Mouse (Mus musculus): Measurements from ENCODE around the gene Gad1. TPM values are rescaled to one million over a fixed set of nuclear protein-coding genes. Genes with fewer than 3 reads are reported as not detected.

Gene Gad1
- polyA plus RNA-seq, 1 experiment from 2014 or later, result 0.25 TPM

DNA sequence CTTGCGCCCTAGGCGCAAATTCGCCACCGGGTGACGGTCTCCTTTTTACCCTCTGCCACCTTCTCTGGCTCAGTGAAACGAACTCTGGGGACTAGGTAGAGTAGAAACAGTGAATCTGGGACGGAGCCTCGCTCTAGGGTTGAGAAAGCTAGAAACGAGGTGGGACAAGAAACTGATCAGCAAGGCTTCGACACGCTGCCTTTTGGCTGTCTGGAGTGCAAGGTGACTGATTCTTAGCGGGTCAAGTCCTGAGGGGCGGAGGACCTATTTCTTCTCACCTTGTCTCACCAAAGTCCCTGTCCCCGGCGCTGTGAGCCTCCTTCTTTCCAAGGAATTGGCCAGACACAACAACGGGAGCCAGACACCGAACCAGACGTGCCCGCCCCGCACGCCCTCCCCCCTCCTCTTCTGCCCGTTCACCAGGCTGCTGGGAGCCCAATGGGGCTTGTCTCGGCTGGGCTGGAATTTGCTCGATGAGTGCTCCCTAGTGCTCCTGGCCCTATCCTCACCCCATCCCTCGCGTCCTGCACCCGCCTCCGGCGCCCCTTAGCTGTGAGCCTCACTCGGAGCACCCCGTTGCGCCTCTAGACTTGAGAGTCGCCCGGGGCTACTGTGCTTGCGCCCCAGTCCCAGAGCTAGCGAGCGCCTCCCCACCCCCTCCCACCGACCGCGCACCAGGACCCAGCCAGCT, 10.3 kb downstream of the Gad1 start:
- no peak for ATAC-seq (replicated peaks; ENCODE audit: extremely low read depth, insufficient read depth, low FRiP score)
- Histone ChIP-seq H3K4me3 (ENCODE audit: low read length) (no peak overlapping the region; the same call in 1 of the 2 replicates), H3K4me2 (ENCODE audit: low read depth, low read length) (peak overlapping the region; percentile 6), H3K9me3 (replicated peaks; ENCODE audit: control insufficient read depth, low read length) (no peaks in the 10 kb centered on the region), H3K27ac (ENCODE audit: low read length) (no peak overlapping the region), H3K27me3 (ENCODE audit: control insufficient read depth, insufficient read depth, low read length) (peaks cover 93% of the 10 kb centered on the region), H3K36me3 (ENCODE audit: control insufficient read depth, insufficient read depth) (no peaks in the 10 kb centered on the region), H3K9ac (ENCODE audit: low read length) (no peak overlapping the region), H3K4me1 (ENCODE audit: control insufficient read depth, insufficient read depth, low read length) (peaks cover 38% of the 10 kb centered on the region)
- WGBS, result 1% methylated on average over 40 of the region's 40 CpGs

DNA sequence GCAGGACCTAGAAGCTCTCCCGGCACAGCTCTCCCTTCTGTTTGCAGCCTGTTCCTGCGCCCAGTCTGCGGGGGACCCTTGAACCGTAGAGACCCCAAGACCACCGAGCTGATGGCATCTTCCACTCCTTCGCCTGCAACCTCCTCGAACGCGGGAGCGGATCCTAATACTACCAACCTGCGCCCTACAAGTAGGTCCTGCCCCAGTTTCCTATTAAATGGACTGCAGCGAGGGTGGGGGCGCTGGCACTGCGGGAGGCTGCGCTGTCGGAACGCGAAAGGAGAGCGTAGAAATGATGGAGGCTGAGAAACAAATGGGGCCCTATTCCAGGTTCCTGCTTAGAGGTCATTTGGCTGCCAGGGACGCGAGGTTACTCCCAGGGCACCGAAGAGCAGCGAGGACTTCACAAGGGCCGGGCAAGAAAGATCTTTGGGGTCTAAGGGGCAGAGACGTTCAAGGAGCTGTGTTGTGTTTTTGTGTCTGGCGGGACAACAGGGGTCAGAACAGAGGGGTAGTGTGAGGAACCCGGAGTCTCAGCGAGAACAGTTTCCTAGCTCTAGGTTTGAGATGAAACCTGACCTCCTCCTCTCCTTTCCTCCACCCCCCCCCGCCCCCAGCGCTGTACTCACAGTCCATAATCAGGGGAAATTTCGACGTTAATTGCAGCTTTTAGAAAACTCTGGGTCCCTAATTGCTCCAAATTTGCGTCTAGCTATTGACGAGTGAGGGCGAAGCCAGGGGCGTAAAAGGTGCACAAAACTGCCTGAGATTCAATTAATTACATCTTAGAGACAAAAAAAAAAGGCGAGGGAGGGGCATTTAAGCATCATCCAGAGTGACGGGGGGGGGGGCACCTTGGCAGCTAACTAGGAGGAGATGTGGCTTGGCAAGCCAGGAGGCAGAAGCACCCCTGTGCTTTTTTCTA, 11.1 kb downstream of the Gad1 start:
- Histone ChIP-seq H3K9ac (ENCODE audit: low read length) (no peak overlapping the region), H3K9me3 (replicated peaks; ENCODE audit: control insufficient read depth, low read length) (no peaks in the 10 kb centered on the region), H3K27ac (ENCODE audit: low read length) (no peak overlapping the region), H3K4me1 (ENCODE audit: control insufficient read depth, insufficient read depth, low read length) (peaks cover 44% of the 10 kb centered on the region), H3K36me3 (ENCODE audit: control insufficient read depth, insufficient read depth) (no peaks in the 10 kb centered on the region), H3K27me3 (ENCODE audit: control insufficient read depth, insufficient read depth, low read length) (peaks cover 95% of the 10 kb centered on the region), H3K4me3 (ENCODE audit: low read length) (peak overlapping the region; percentile 14), H3K4me2 (ENCODE audit: low read depth, low read length) (0 out of 2 replicates have a peak overlapping the region, but pooled peaks have one; percentile 12)
- WGBS, result 2% methylated on average over 38 of the region's 38 CpGs
- no peak for ATAC-seq (replicated peaks; ENCODE audit: extremely low read depth, insufficient read depth, low FRiP score)

DNA sequence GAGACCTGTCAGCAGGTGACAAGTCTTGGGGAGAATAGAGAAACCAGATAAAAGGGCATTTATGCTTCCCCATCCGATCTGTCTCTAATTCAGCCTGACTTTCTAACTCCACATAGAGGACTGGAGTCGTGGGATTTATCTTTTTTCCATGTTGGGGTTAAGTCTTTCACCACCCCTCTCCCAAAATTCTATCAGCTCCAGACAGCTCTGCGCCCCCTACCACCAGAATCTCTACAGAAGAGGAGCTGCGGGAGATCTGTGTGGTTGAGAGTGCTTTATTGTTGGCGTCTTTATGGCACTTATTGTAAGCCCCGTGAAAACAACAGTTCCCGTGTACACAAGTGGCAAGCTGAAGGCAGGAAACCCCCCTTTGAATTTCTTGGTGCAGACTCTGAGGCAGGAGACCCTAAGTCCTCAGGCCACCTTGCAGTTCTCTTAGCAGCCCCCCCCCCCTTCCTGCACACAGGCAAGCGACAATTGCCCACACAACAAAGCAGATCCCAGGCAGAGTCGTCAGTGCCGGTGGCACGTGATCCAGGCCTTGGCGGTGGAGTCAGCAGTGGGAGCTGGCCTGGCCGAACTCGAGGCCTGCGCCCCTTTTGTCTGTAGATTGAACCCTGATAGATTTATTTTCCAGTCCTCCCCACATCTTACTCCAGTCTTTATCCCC, 11.9 kb downstream of the Gad1 start:
- Histone ChIP-seq H3K4me3 (ENCODE audit: low read length) (no peak overlapping the region), H3K27ac (ENCODE audit: low read length) (no peak overlapping the region), H3K9me3 (replicated peaks; ENCODE audit: control insufficient read depth, low read length) (no peaks in the 10 kb centered on the region), H3K36me3 (ENCODE audit: control insufficient read depth, insufficient read depth) (no peaks in the 10 kb centered on the region), H3K4me1 (ENCODE audit: control insufficient read depth, insufficient read depth, low read length) (peaks cover 44% of the 10 kb centered on the region), H3K4me2 (ENCODE audit: low read depth, low read length) (no peak overlapping the region), H3K9ac (ENCODE audit: low read length) (no peak overlapping the region), H3K27me3 (ENCODE audit: control insufficient read depth, insufficient read depth, low read length) (peaks cover 94% of the 10 kb centered on the region)
- 14% methylated on average over 15 of the region's 15 CpGs for WGBS
- ATAC-seq (replicated peaks; ENCODE audit: extremely low read depth, insufficient read depth, low FRiP score), result no peak

DNA sequence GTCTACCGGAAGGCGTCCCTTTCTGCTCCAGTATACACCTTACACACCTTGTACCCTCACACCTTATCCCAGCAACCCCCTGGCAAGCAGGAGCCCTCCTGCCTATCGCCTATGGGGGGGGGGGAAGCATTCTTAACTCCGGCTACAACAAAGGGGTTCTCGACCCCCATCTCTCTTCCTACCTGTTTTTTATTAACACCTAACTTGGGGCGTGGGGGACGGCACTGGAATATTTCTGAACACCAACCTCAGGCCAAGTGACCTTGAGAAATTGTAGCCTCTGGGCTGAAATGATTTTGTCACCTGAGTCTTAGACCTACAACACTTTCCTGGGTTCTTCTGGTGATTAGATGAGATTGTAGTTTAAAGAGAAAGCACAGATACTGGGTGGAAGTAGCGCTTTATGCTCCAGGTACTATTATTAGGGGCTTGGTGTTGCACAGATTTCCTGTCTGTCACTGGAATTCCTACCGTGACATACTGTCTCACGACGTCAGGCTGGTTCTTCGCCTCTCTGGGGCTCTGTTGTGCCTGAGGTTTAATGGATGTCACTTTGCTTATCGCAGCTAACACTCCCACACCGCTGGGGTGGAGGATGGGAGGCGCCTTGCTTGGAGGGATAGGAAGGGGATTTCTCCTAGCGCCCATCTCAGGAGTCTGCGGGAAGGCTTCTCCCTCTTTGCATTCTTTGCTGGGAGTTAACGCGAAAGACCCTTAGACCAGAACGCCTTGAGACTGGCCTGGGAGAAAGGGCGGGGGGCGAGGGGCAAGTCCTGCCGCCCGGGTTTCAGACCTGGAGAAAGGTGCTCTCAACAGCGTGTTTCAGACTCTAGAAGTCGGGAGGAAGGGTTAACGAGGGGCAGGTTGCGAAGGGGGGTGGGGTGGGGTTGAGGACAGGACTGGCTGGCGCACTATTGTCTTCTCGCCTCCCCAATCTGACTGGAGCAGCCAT, 13.1 kb downstream of the Gad1 start:
- Histone ChIP-seq H3K4me3 (ENCODE audit: low read length) (peak overlapping the region; percentile 55), H3K9ac (ENCODE audit: low read length) (no peak overlapping the region)
- 5% methylated on average over 30 of the region's 30 CpGs for WGBS

DNA sequence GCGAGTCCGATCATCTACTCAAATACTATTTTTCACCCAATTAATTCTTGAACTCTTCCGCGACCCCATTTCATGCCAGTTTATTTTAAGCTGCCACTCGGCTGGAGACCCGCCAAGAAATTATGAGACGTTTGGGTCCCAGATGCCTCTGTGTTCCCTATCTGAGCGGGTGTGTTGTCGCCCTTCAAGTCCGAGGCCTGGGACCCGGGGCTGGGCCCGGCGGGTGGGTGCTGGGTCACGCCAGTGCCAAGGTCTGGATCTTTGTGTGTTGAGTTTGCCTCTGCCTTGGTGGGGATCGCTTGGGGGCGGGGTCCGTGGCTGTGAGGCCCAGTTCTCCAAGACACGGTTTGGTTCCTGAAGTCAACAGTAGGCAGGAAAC, 13.7 kb downstream of the Gad1 start:
- H3K4me2 ChIP-seq (ENCODE audit: low read depth, low read length), result peak overlapping the region; percentile 88
- no peak overlapping the region for H3K27ac ChIP-seq (ENCODE audit: low read length)
- peak overlapping the region; percentile 55 for H3K4me3 ChIP-seq (ENCODE audit: low read length)
- peaks cover 42% of the 10 kb centered on the region for H3K4me1 ChIP-seq (ENCODE audit: control insufficient read depth, insufficient read depth, low read length)
- ATAC-seq (replicated peaks; ENCODE audit: extremely low read depth, insufficient read depth, low FRiP score), result no peak
- H3K27me3 ChIP-seq (ENCODE audit: control insufficient read depth, insufficient read depth, low read length), result peaks cover 84% of the 10 kb centered on the region
- H3K9me3 ChIP-seq (replicated peaks; ENCODE audit: control insufficient read depth, low read length), result no peaks in the 10 kb centered on the region
- 3% methylated on average over 18 of the region's 18 CpGs for WGBS
- H3K9ac ChIP-seq (ENCODE audit: low read length), result no peak overlapping the region
- H3K36me3 ChIP-seq (ENCODE audit: control insufficient read depth, insufficient read depth), result no peaks in the 10 kb centered on the region

More for the DNA sequence above, 13.1 kb downstream of the Gad1 start:
- H3K27ac ChIP-seq (ENCODE audit: low read length), result no peak overlapping the region
- H3K4me1 ChIP-seq (ENCODE audit: control insufficient read depth, insufficient read depth, low read length), result peaks cover 44% of the 10 kb centered on the region
- no peaks in the 10 kb centered on the region for H3K9me3 ChIP-seq (replicated peaks; ENCODE audit: control insufficient read depth, low read length)
- no peaks in the 10 kb centered on the region for H3K36me3 ChIP-seq (ENCODE audit: control insufficient read depth, insufficient read depth)
- H3K27me3 ChIP-seq (ENCODE audit: control insufficient read depth, insufficient read depth, low read length), result peaks cover 88% of the 10 kb centered on the region
- no peak for ATAC-seq (replicated peaks; ENCODE audit: extremely low read depth, insufficient read depth, low FRiP score)
- H3K4me2 ChIP-seq (ENCODE audit: low read depth, low read length), result peak overlapping the region; percentile 88

DNA sequence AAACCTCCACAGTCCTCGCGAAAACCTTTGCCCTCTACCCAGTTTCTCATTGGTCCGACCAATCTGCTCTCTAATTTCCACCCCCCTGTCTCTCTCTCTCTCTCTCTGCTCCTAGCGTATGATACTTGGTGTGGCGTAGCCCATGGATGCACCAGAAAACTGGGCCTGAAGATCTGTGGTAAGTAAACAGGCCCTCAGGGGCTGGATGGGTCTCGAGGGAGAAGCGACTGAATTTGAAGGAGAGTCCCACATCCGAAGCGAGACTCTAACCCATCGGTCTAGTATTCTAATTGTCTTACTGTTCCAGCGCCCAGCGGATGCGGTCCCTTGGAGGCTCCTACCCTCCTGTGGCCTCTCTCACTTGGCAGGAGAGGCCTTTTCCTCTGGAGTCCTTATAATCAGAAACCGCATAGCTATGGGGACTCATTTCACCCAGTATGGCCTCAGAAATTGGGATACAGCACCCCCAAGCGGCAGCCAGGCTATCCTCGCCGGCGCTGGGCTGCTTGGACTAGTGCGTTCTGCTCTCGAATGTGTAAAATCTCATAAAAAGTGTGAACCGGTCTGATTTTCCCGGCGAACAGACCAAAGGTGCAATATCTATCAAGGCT, 14.3 kb downstream of the Gad1 start:
- ATAC-seq (replicated peaks; ENCODE audit: extremely low read depth, insufficient read depth, low FRiP score), result peak; percentile 23; the same call in 1 of the 2 replicates
- Histone ChIP-seq H3K4me1 (ENCODE audit: control insufficient read depth, insufficient read depth, low read length) (peaks cover 42% of the 10 kb centered on the region), H3K4me3 (ENCODE audit: low read length) (peak overlapping the region; percentile 55), H3K9ac (ENCODE audit: low read length) (no peak overlapping the region), H3K36me3 (ENCODE audit: control insufficient read depth, insufficient read depth) (no peaks in the 10 kb centered on the region), H3K4me2 (ENCODE audit: low read depth, low read length) (peak overlapping the region; percentile 88), H3K27ac (ENCODE audit: low read length) (no peak overlapping the region), H3K27me3 (ENCODE audit: control insufficient read depth, insufficient read depth, low read length) (peaks cover 80% of the 10 kb centered on the region), H3K9me3 (replicated peaks; ENCODE audit: control insufficient read depth, low read length) (no peaks in the 10 kb centered on the region)
- WGBS, result 9% methylated on average over 23 of the region's 23 CpGs

DNA sequence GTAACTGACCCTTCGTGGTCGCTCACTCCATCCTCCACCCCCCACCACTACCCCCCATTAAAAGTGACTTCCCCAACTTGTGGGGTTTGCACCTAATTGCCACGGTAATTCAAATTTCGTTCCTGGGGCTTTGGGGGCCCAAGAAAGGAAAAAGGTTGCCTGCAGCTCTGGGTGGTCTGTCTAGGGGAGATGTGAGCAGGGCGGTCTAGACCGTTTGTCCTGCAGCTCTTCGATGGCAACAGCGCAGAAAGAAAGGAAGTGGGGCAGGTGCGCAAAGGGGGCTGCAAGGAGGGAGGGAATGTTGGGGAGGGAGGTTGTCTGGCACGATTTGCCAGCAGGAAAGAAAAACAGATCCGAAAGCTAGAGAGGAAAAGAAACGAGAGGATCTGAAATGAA, 14.8 kb downstream of the Gad1 start:
- no peak for ATAC-seq (replicated peaks; ENCODE audit: extremely low read depth, insufficient read depth, low FRiP score)
- peaks cover 78% of the 10 kb centered on the region for H3K27me3 ChIP-seq (ENCODE audit: control insufficient read depth, insufficient read depth, low read length)
- no peak overlapping the region for H3K27ac ChIP-seq (ENCODE audit: low read length)
- peak overlapping the region; percentile 55 for H3K4me3 ChIP-seq (ENCODE audit: low read length)
- no peak overlapping the region for H3K9ac ChIP-seq (ENCODE audit: low read length)
- H3K36me3 ChIP-seq (ENCODE audit: control insufficient read depth, insufficient read depth), result no peaks in the 10 kb centered on the region
- peak overlapping the region; percentile 88 for H3K4me2 ChIP-seq (ENCODE audit: low read depth, low read length)
- 2% methylated on average over 12 of the region's 12 CpGs for WGBS
- H3K4me1 ChIP-seq (ENCODE audit: control insufficient read depth, insufficient read depth, low read length), result peaks cover 42% of the 10 kb centered on the region
- H3K9me3 ChIP-seq (replicated peaks; ENCODE audit: control insufficient read depth, low read length), result no peaks in the 10 kb centered on the region

Measured in heart, embryonic 16.5 days (tissue).